In genomic region chr1:63902391-63902790, GRCm38 (mm10) we compare ENCODE assay signal across 15 mouse cellular contexts.
DNase-seq lines count a peak whose midpoint lies in the region; ATAC-seq lines count a peak whose summit lies in the region.
"Had no signal": no experiment of that assay in that cellular context is flagged by ENCODE, and none has a peak within 500 bp of the region (broad histone marks: within the 10 kb centered on the region; RNA-seq: fewer than 3 reads in every experiment).

No protein-coding gene starts in this region.

- H3K27me3 ChIP-seq in forebrain, embryonic 11.5 days (ENCODE audit: control insufficient read depth, insufficient read depth, low read length), result no peaks in the 10 kb centered on the region
- H3K27me3 ChIP-seq: embryonic facial prominence, embryonic 12.5 days; hindbrain, embryonic 13.5 days; liver, embryonic 13.5 days; neural tube, embryonic 12.5 days had no signal

- WGBS in forebrain, embryonic 11.5 days, result 70% methylated on average over 1 of the region's 1 CpGs

- no peak overlapping the region for H3K27ac ChIP-seq in forebrain, embryonic 11.5 days (ENCODE audit: low read depth, low read length)
- H3K27ac ChIP-seq: embryonic facial prominence, embryonic 12.5 days; hindbrain, embryonic 13.5 days; liver, embryonic 13.5 days; neural tube, embryonic 12.5 days had no signal

- no peak for ATAC-seq in forebrain, embryonic 11.5 days (replicated peaks; ENCODE audit: low FRiP score)

- no peaks in the 10 kb centered on the region for H3K9me3 ChIP-seq in forebrain, embryonic 11.5 days (ENCODE audit: control insufficient read depth, low read length)
- H3K9me3 ChIP-seq: embryonic facial prominence, embryonic 12.5 days; G1E; hindbrain, embryonic 13.5 days; liver, embryonic 13.5 days; neural tube, embryonic 12.5 days had no signal

- H3K9ac ChIP-seq in forebrain, embryonic 11.5 days (ENCODE audit: low read length), result no peak overlapping the region
- H3K9ac ChIP-seq: embryonic facial prominence, embryonic 12.5 days; hindbrain, embryonic 13.5 days; liver, embryonic 13.5 days; neural tube, embryonic 12.5 days had no signal

- H3K4me3 ChIP-seq in forebrain, embryonic 11.5 days (ENCODE audit: low read depth, low read length), result no peak overlapping the region
- H3K4me3 ChIP-seq: embryonic facial prominence, embryonic 12.5 days; hindbrain, embryonic 13.5 days; liver, embryonic 13.5 days; neural tube, embryonic 12.5 days had no signal

- intact Hi-C loops in heart, postnatal 25 days (cut with DNase I), result no loop called here

- H3K4me1 ChIP-seq in forebrain, embryonic 11.5 days (replicated peaks; ENCODE audit: control insufficient read depth, insufficient read depth, low read length), result peaks cover 2% of the 10 kb centered on the region; the same call in 1 of the 2 replicates
- H3K4me1 ChIP-seq: embryonic facial prominence, embryonic 12.5 days; liver, embryonic 13.5 days; neural tube, embryonic 12.5 days had no signal

- no peak overlapping the region for H3K4me2 ChIP-seq in forebrain, embryonic 11.5 days (ENCODE audit: low read depth, low read length, severe bottlenecking)
- H3K4me2 ChIP-seq: embryonic facial prominence, embryonic 12.5 days; hindbrain, embryonic 13.5 days; liver, embryonic 13.5 days; neural tube, embryonic 12.5 days had no signal

- H3K36me3 ChIP-seq in forebrain, embryonic 11.5 days (ENCODE audit: control insufficient read depth, insufficient read depth, low read length), result no peaks in the 10 kb centered on the region
- H3K36me3 ChIP-seq: embryonic facial prominence, embryonic 12.5 days; G1E; hindbrain, embryonic 13.5 days; liver, embryonic 13.5 days; neural tube, embryonic 12.5 days had no signal

- peak; percentile 2 for DNase-seq in gastrocnemius, adult 18-20 months (ENCODE audit: low spot score)
- DNase-seq in gastrocnemius, adult 8-10 months (ENCODE audit: low spot score in 2 of 2), result no peak
- DNase-seq in lung, postnatal 14 days, result peak; percentile 4
- DNase-seq in lung, postnatal 25 days (ENCODE audit: low spot score), result no peak
- peak; percentile 4 for DNase-seq in heart, postnatal 25 days (ENCODE audit: low spot score)
- DNase-seq in skeletal muscle tissue, adult 2 months (ENCODE audit: low read depth, low spot score), result peak; percentile 60
- no peak for DNase-seq in spleen, adult 12 weeks (ENCODE audit: low spot score)
- no peak for DNase-seq in forebrain, embryonic 11.5 days (ENCODE audit: low spot score)
- DNase-seq: cerebellum, adult 2 months; liver, embryonic 13.5 days; thymus, adult 18-20 months had no signal

Comparison
In these comparisons a context has a peak if more than half of its experiments do, and no peak if none do; other contexts are left out.
1. DNase-seq: peak in gastrocnemius, adult 18-20 months (single experiment), lung, postnatal 14 days (single experiment), heart, postnatal 25 days (single experiment) and skeletal muscle tissue, adult 2 months (single experiment); none in gastrocnemius, adult 8-10 months (0 of 2), lung, postnatal 25 days (single experiment), spleen, adult 12 weeks (single experiment) and forebrain, embryonic 11.5 days (single experiment).